Mouse (Mus musculus): ENCODE measurements around the gene Pnpt1. TPM values are rescaled to one million over a fixed set of nuclear protein-coding genes. Genes with fewer than 3 reads are reported as not detected.

The Pnpt1 gene
- total and polyA plus RNA-seq, 2 experiments, result 12.6 to 32.0 TPM

GRCm38 (mm10) chr11:29209774-29210173 is 79.2 kb downstream of the Pnpt1 start:
- no peaks in the 10 kb centered on the region for H3K27me3 ChIP-seq (ENCODE audit: control insufficient read depth, insufficient read depth, low read length)
- peaks cover 40% of the 10 kb centered on the region for H3K36me3 ChIP-seq (ENCODE audit: control insufficient read depth, insufficient read depth, low read length)
- WGBS, result 89% methylated on average over 2 of the region's 2 CpGs
- no peak for DNase-seq (ENCODE audit: extremely low read depth, low read depth, low spot score)
- no peaks in the 10 kb centered on the region for H3K79me2 ChIP-seq (ENCODE audit: control insufficient read depth, insufficient read depth, low read length)
- H3K4me3 ChIP-seq (ENCODE audit: insufficient read depth, low read depth, low read length), result no peak overlapping the region
- no peak overlapping the region for H3K27ac ChIP-seq (replicated peaks; ENCODE audit: insufficient read depth, low read depth, low read length)
- TF ChIP-seq POLR2A (IDR thresholded peaks at IDR 0.05; ENCODE audit: extremely low read depth, insufficient read depth, low read length) (no peak), CTCF (IDR thresholded peaks at IDR 0.05; ENCODE audit: low read depth, low read length) (no peak)
- no peaks in the 10 kb centered on the region for H3K4me1 ChIP-seq (ENCODE audit: control insufficient read depth, insufficient read depth, low read length)
- no peak overlapping the region for H3K9ac ChIP-seq (ENCODE audit: low read depth, low read length)

Other genes with a start within 250 kb of the Pnpt1 start
- gene Ppp4r3b, start 42.1 kb downstream of the Pnpt1 start, total RNA-seq (2014; rRNA removed), result 37.7 and 38.8 TPM in 2 replicates
- gene Ppp4r3b, start 42.1 kb downstream of the Pnpt1 start, polyA plus RNA-seq (2012; rRNA removed), result 5.1 and 5.7 TPM in 2 replicates
- 11.8 and 18.4 TPM in 2 replicates for gene Cfap36, start 116.7 kb downstream of the Pnpt1 start, total RNA-seq (2014; rRNA removed)
- 2.7 and 4.6 TPM in 2 replicates for gene Cfap36, start 116.7 kb downstream of the Pnpt1 start, polyA plus RNA-seq (2012; rRNA removed)
- 1.7 and 1.8 TPM in 2 replicates for gene Ccdc88a, start 242.9 kb downstream of the Pnpt1 start, total RNA-seq (2014; rRNA removed)
- gene Ccdc88a, start 242.9 kb downstream of the Pnpt1 start, polyA plus RNA-seq (2012; rRNA removed), result 0.09 and 0.10 TPM in 2 replicates

Measured in liver, adult 2 months (tissue).